Mouse (Mus musculus): ENCODE measurements at regions not wholly inside any gene's neighbourhood (a gene's known extent, or its start where the extent isn't known, plus 50 kb on each side); places are given as distances from the start of the nearest gene placed in this dataset.
"Not testable (repeated sequence)": the region's sequence is repeated elsewhere in the genome, so short reads cannot be mapped to it uniquely, and the experiment has no call there.

GRCm38 (mm10) chr2:72615869-72616268 is 139.9 kb downstream of the Cdca7 start:
- no peak for DNase-seq (ENCODE audit: low read depth, low spot score)

GRCm38 (mm10) chr2:72616412-72616811 is 140.5 kb downstream of the Cdca7 start:
- DNase-seq (ENCODE audit: low read depth, low spot score): no peak

- DNase-seq (ENCODE audit: low read depth, low spot score): no peak
Observed at GRCm38 (mm10) chr2:72619446-72619845, 143.5 kb downstream of the Cdca7 start.

- DNase-seq (ENCODE audit: low read depth, low spot score): no peak
Observed at GRCm38 (mm10) chr2:72620182-72620652, 144.3 kb downstream of the Cdca7 start.

GRCm38 (mm10) chr2:72627915-72628314 is 152.0 kb downstream of the Cdca7 start:
- no peak for DNase-seq (ENCODE audit: low read depth, low spot score)

GRCm38 (mm10) chr2:72628626-72629470 is 152.9 kb downstream of the Cdca7 start:
- no peak for DNase-seq (ENCODE audit: low read depth, low spot score)

GRCm38 (mm10) chr2:72629691-72630461 is 153.9 kb downstream of the Cdca7 start:
- no peak for DNase-seq (ENCODE audit: low read depth, low spot score)

GRCm38 (mm10) chr2:72637881-72638620 is 162.1 kb downstream of the Cdca7 start:
- peak; percentile 10 for DNase-seq (ENCODE audit: low read depth, low spot score)

GRCm38 (mm10) chr2:72639022-72639421 is 163.1 kb downstream of the Cdca7 start:
- DNase-seq (ENCODE audit: low read depth, low spot score): no peak

- no peak for DNase-seq (ENCODE audit: low read depth, low spot score)
Observed at GRCm38 (mm10) chr2:72641228-72641627, 165.3 kb downstream of the Cdca7 start.

- DNase-seq (ENCODE audit: low read depth, low spot score): no peak
Observed at GRCm38 (mm10) chr2:72644151-72644843, 168.3 kb downstream of the Cdca7 start.

GRCm38 (mm10) chr2:72647642-72648041 is 171.7 kb downstream of the Cdca7 start:
- DNase-seq (ENCODE audit: low read depth, low spot score): no peak

GRCm38 (mm10) chr2:72648294-72648693 is 172.3 kb downstream of the Cdca7 start:
- no peak for DNase-seq (ENCODE audit: low read depth, low spot score)

GRCm38 (mm10) chr2:72655864-72656263 is 179.9 kb downstream of the Cdca7 start:
- peak; percentile 8 for DNase-seq (ENCODE audit: low read depth, low spot score)

GRCm38 (mm10) chr2:72657101-72657920 is 181.4 kb downstream of the Cdca7 start:
- DNase-seq (ENCODE audit: low read depth, low spot score): no peak

GRCm38 (mm10) chr2:72662396-72662795 is 186.4 kb downstream of the Cdca7 start:
- no peak for DNase-seq (ENCODE audit: low read depth, low spot score)

- DNase-seq (ENCODE audit: low read depth, low spot score): no peak
Observed at GRCm38 (mm10) chr2:72662979-72663780, 187.2 kb downstream of the Cdca7 start.

- not testable (repeated sequence) for DNase-seq (ENCODE audit: low read depth, low spot score)
Observed at GRCm38 (mm10) chr2:72667396-72667795, 191.4 kb downstream of the Cdca7 start.

Measured in A20 (cell line).